Comparison of ENCODE assay signal across 13 mouse cellular contexts in the genomic region with DNA sequence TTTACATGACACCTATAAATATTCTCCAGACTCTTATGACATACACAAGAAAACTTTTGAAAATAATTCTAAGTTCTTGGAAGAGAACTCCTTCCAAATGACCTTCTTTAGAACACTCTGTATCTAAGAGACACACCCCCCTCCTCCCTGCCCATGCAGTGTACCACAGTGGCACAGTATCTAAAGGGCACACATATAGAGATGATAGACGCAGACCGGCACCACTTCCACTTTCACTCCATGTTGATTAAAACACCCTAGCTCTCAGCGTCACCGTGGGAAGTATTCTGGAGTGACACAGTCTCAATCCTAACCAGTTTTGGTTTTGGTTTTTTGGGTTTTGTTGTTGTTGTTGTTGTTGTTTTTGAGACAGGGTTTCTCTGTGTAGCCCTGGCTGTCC. TPM values are rescaled to one million over a fixed set of nuclear protein-coding genes. Genes with fewer than 3 reads are reported as not detected.
DNase-seq lines count a peak whose midpoint lies in the region; ATAC-seq and TF ChIP-seq lines count a peak whose summit lies in the region.
"Had no signal": no experiment of that assay in that cellular context is flagged by ENCODE, and none has a peak within 500 bp of the region (broad histone marks: within the 10 kb centered on the region; RNA-seq: fewer than 3 reads in every experiment).

No protein-coding gene starts in this region.

- H3K4me1 ChIP-seq in liver, embryonic 16.5 days (ENCODE audit: control insufficient read depth, low read depth, low read length) = peaks cover 67% of the 10 kb centered on the region
- H3K4me1 ChIP-seq in kidney, adult 2 months (ENCODE audit: control insufficient read depth, insufficient read depth, low read length) = peaks cover 3% of the 10 kb centered on the region; the same call in 1 of the 2 replicates
- H3K4me1 ChIP-seq in intestine, embryonic 16.5 days (ENCODE audit: control insufficient read depth, insufficient read depth, low read length) = peaks cover 4% of the 10 kb centered on the region

- no peaks in the 10 kb centered on the region for H3K27me3 ChIP-seq in liver, embryonic 16.5 days (ENCODE audit: control insufficient read depth, insufficient read depth, low read depth, low read length)
- no peaks in the 10 kb centered on the region for H3K27me3 ChIP-seq in kidney, adult 2 months (replicated peaks; ENCODE audit: control insufficient read depth, insufficient read depth, low read length)
- no peaks in the 10 kb centered on the region for H3K27me3 ChIP-seq in intestine, embryonic 16.5 days (replicated peaks; ENCODE audit: control insufficient read depth, insufficient read depth, low read length)

- no peak for TF ChIP-seq CTCF in kidney, adult 2 months (conservative IDR thresholded peaks at IDR 0.05; ENCODE audit: insufficient read depth, insufficient read length, low read depth, low read length)

- H3K4me3 ChIP-seq in liver, embryonic 16.5 days (ENCODE audit: low read depth, low read length) = peak overlapping the region; percentile 81
- no peak overlapping the region for H3K4me3 ChIP-seq in kidney, adult 2 months (ENCODE audit: insufficient read depth, low read depth, low read length)
- H3K4me3 ChIP-seq in intestine, embryonic 16.5 days (ENCODE audit: low read length) = no peak overlapping the region
- H3K4me3 ChIP-seq: heart, adult 2 months had no signal

- peak; percentile 38 for DNase-seq in spleen, adult 12 weeks (ENCODE audit: low spot score)
- no peak for DNase-seq in spleen, adult 18-20 months
- no peak for DNase-seq in kidney, adult 2 months
- no peak for DNase-seq in layer of hippocampus, adult 18-20 months (ENCODE audit: low spot score in 2 of 2)
- DNase-seq: heart, adult 2 months; layer of hippocampus, adult 9-11 months; right cerebral cortex, adult 18-20 months; thymus, postnatal 14 days had no signal

- H3K36me3 ChIP-seq in liver, embryonic 16.5 days (ENCODE audit: control insufficient read depth, insufficient read depth) = no peaks in the 10 kb centered on the region
- no peaks in the 10 kb centered on the region for H3K36me3 ChIP-seq in kidney, adult 2 months (ENCODE audit: control insufficient read depth, insufficient read depth, low read length)
- H3K36me3 ChIP-seq in intestine, embryonic 16.5 days (ENCODE audit: control insufficient read depth, insufficient read depth, low read length) = no peaks in the 10 kb centered on the region

- no peaks in the 10 kb centered on the region for H3K9me3 ChIP-seq in liver, embryonic 16.5 days (replicated peaks; ENCODE audit: control insufficient read depth, low read length)
- no peaks in the 10 kb centered on the region for H3K9me3 ChIP-seq in intestine, embryonic 16.5 days (ENCODE audit: control insufficient read depth, low read length)

- H3K4me2 ChIP-seq in liver, embryonic 16.5 days (ENCODE audit: low read depth, low read length) = peak overlapping the region; percentile 76
- H3K4me2 ChIP-seq in intestine, embryonic 16.5 days (ENCODE audit: low read depth, low read length) = no peak overlapping the region

- peak; percentile 44 for ATAC-seq in erythroblast, adult 5-6 weeks (replicated peaks; ENCODE audit: low FRiP score, poor library complexity, severe bottlenecking)
- ATAC-seq in liver, embryonic 16.5 days (ENCODE audit: low read depth) = peak; percentile 39
- no peak for ATAC-seq in intestine, embryonic 16.5 days
- ATAC-seq: hindbrain, postnatal 0 days; Patski had no signal

- WGBS in liver, embryonic 16.5 days (ENCODE audit: insufficient replicate concordance) = 9% methylated on average over 4 of the region's 4 CpGs
- WGBS in kidney, adult 2 months = 92% methylated on average over 4 of the region's 4 CpGs
- 87% methylated on average over 4 of the region's 4 CpGs for WGBS in intestine, embryonic 16.5 days

- peak overlapping the region; percentile 97 for H3K9ac ChIP-seq in liver, embryonic 16.5 days (ENCODE audit: low read depth, low read length)
- no peak overlapping the region for H3K9ac ChIP-seq in intestine, embryonic 16.5 days (ENCODE audit: low read depth, low read length)

- peak overlapping the region; percentile 92 for H3K27ac ChIP-seq in liver, embryonic 16.5 days (ENCODE audit: low read length)
- H3K27ac ChIP-seq in kidney, adult 2 months (ENCODE audit: insufficient read depth, low read depth, low read length) = no peak overlapping the region
- no peak overlapping the region for H3K27ac ChIP-seq in intestine, embryonic 16.5 days (ENCODE audit: low read length)
- H3K27ac ChIP-seq: heart, adult 2 months; hindbrain, postnatal 0 days had no signal

- no peak for TF ChIP-seq POLR2A in kidney, adult 2 months (IDR thresholded peaks at IDR 0.05; ENCODE audit: low read depth, low read length)

RNA-seq across cellular contexts. Expression of gene Tmem131l, which starts 3.1 kb away (rescaled TPM):
- 753 and 807 TPM in 2 replicates for total RNA-seq in erythroblast, adult 5-6 weeks (2015; ENCODE audit: low replicate concordance)
- total RNA-seq in erythroblast, adult 5-6 weeks (2017; ENCODE audit: low replicate concordance) = 938 and 1,004 TPM in 2 replicates
- 28.8 and 29.8 TPM in 2 replicates for polyA plus RNA-seq in liver, embryonic 16.5 days (2015; fragmentation: Nextera tagmentation; extraction: Ambion mirVana)
- polyA plus RNA-seq in kidney, adult 2 months (2012; rRNA removed) = 8.8 and 9.8 TPM in 2 replicates
- total RNA-seq in layer of hippocampus, adult 18-20 months (2021) = 10 to 100 TPM; 28.0 to 33.3 TPM
- polyA plus RNA-seq in intestine, embryonic 16.5 days (2015; fragmentation: Nextera tagmentation; extraction: Ambion mirVana) = 18.2 and 19.8 TPM in 2 replicates
